Mouse (Mus musculus) stomach, embryonic 14.5 days (tissue): ENCODE measurements around the gene Kif5c. TPM values are rescaled to one million over a fixed set of nuclear protein-coding genes. Genes with fewer than 3 reads are reported as not detected.

Experiments used
- ATAC-seq: fragments of 200-750 bp; cut with Nextera tagmentation; 2 replicates; pipeline ENCODE4 v1.8.0; 2017; ENCODE audit warnings: low read depth, moderate TSS enrichment; ENCODE audit not compliant: insufficient number of reproducible peaks, insufficient read depth, low FRiP score
- H3K27ac ChIP-seq: fragments of 300-500 bp; sonication (generic); 2 replicates; pipeline ENCODE4 v1.5.1; 2014; ENCODE audit warnings: mild to moderate bottlenecking, low read length, moderate library complexity, mixed read lengths
- H3K27me3 ChIP-seq: fragments of 300-500 bp; sonication (generic); 2 replicates; pipeline ENCODE4 v1.6.1; 2014; ENCODE audit warnings: low read length, control low read depth, mixed read lengths; ENCODE audit not compliant: control insufficient read depth, insufficient read depth
- H3K36me3 ChIP-seq: fragments of 300-500 bp; sonication (generic); 2 replicates; pipeline ENCODE4 v1.6.1; 2014; ENCODE audit warnings: mild to moderate bottlenecking, control low read depth, low read length, moderate library complexity, mixed read lengths; ENCODE audit not compliant: control insufficient read depth, insufficient read depth
- H3K4me1 ChIP-seq: fragments of 300-500 bp; sonication (generic); 2 replicates; pipeline ENCODE4 v1.6.1; 2014; ENCODE audit warnings: low read length, control low read depth, mixed read lengths; ENCODE audit not compliant: control insufficient read depth, insufficient read depth
- H3K4me2 ChIP-seq: fragments of 300-500 bp; sonication (generic); replicated peaks from 2 replicates; pipeline ENCODE4 v1.6.1; 2014; ENCODE audit warnings: low read depth, low read length, control low read depth
- H3K4me3 ChIP-seq: fragments of 300-500 bp; sonication (generic); 2 replicates; pipeline ENCODE4 v1.5.1; 2014; ENCODE audit warnings: low read depth, low read length, control low read depth
- H3K9ac ChIP-seq: fragments of 300-500 bp; sonication (generic); replicated peaks from 2 replicates; pipeline ENCODE4 v1.6.1; 2014; ENCODE audit warnings: low read depth, mild to moderate bottlenecking, control low read depth, low read length, moderate library complexity, mixed read lengths
- H3K9me3 ChIP-seq: fragments of 300-500 bp; sonication (generic); 2 replicates; pipeline ENCODE4 v1.6.1; 2016; ENCODE audit warnings: low read depth, low read length, control low read depth; ENCODE audit not compliant: control insufficient read depth
- WGBS: fragments of 180-500 bp; shearing (Covaris S2); extraction: QIAGEN DNeasy Blood & Tissue Kit; methylation state at CpG from one replicate; pipeline ENCODE4 v1.1.7; 2014; 5-methylcytosine and 5-hydroxymethylcytosine counted together
- polyA plus RNA-seq: library from polyadenylated mRNA; unstranded; fragments of >200 nt; fragmentation: Nextera tagmentation; extraction: Ambion mirVana; gene quantifications from 2 replicates; pipeline ENCODE4 v1.2.1, GENCODE M21; 2014

Gene Kif5c
- polyA plus RNA-seq, 1 experiment from 2014 or later = 11.6 TPM

DNA sequence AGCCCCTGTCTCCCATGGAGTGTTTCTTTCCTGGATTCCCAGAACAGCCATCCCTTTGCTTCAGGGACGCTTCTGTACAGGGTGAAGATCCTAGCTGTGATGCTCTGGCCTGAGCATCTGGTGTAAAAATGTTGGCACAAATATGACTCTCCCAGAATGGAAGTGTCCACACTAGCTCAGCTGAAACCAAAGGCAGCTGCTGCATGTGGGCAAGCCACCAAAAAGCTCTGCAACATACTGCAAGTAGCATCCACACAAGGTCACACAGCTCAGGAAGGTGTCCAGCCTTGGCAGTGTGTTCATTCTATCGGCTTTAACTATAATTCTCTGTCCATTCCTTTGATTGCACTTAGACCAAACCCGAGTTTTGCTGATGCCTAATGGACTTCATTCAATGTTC lies 38.5 kb upstream of the Kif5c start:
- Histone ChIP-seq H3K27ac (no peak overlapping the region), H3K27me3 (no peaks in the 10 kb centered on the region), H3K4me2 (no peak overlapping the region), H3K4me3 (no peak overlapping the region), H3K36me3 (no peaks in the 10 kb centered on the region), H3K9ac (no peak overlapping the region), H3K4me1 (no peaks in the 10 kb centered on the region), H3K9me3 (no peaks in the 10 kb centered on the region)
- 75% methylated on average over 3 of the region's 3 CpGs for WGBS
- ATAC-seq = no peak

GRCm38 (mm10) chr2:49582546-49582945 lies 36.6 kb upstream of the Kif5c start:
- no peaks in the 10 kb centered on the region for H3K36me3 ChIP-seq
- no peak overlapping the region for H3K27ac ChIP-seq
- no peaks in the 10 kb centered on the region for H3K27me3 ChIP-seq
- H3K4me2 ChIP-seq = no peak overlapping the region
- no peaks in the 10 kb centered on the region for H3K4me1 ChIP-seq
- H3K9ac ChIP-seq = no peak overlapping the region
- no peaks in the 10 kb centered on the region for H3K9me3 ChIP-seq
- 77% methylated on average over 5 of the region's 5 CpGs for WGBS
- no peak overlapping the region for H3K4me3 ChIP-seq
- ATAC-seq = no peak

DNA sequence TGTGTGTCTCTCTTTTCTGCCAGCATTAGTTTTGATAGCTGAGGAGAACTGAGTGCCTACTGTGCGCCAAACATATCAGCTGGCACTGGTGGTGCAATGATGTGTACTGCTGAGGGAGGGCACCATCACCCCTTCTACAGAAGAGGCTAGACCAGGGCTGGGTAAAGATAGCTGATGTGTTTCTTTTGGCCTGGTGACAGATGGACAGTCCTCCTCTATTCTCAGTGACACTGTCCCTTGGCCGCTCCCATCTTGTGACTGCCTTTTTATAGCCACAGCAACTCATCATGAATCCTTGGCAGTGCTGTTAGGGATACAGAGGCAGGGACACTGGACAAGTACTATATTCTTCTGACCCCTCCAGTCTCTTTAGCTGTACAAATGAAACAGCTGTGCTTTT lies 35.8 kb upstream of the Kif5c start:
- Histone ChIP-seq H3K27ac (no peak overlapping the region), H3K9ac (no peak overlapping the region), H3K36me3 (no peaks in the 10 kb centered on the region), H3K27me3 (no peaks in the 10 kb centered on the region), H3K4me1 (no peaks in the 10 kb centered on the region), H3K4me2 (no peak overlapping the region), H3K4me3 (no peak overlapping the region), H3K9me3 (no peaks in the 10 kb centered on the region)
- no peak for ATAC-seq
- WGBS = 94% methylated on average over 2 of the region's 2 CpGs

DNA sequence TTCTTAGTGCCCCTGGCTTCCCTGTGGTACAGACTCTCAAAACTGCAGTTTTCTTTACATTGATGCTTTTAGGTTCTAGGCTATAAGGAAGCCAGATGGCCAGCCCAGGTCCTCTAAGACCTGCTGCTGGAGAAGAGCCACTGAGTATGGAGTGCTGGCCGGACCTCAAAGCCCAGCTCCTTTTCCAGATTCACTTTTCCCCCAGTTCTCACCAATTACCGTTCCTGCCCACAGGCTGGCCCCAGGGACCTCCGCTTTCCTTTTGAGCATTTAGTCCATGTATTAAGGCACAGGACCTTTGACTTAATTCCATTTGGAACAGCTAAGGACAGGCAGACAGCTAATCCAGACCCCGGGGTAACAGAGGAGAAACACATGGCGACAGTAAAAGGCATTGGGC lies 28.6 kb upstream of the Kif5c start:
- Histone ChIP-seq H3K4me3 (no peak overlapping the region), H3K9ac (no peak overlapping the region), H3K4me2 (no peak overlapping the region), H3K27me3 (no peaks in the 10 kb centered on the region), H3K27ac (no peak overlapping the region), H3K36me3 (no peaks in the 10 kb centered on the region), H3K4me1 (no peaks in the 10 kb centered on the region), H3K9me3 (no peaks in the 10 kb centered on the region)
- 55% methylated on average over 5 of the region's 5 CpGs for WGBS
- no peak for ATAC-seq

- no peaks in the 10 kb centered on the region for H3K4me1 ChIP-seq
- H3K9me3 ChIP-seq = no peaks in the 10 kb centered on the region
- no peak overlapping the region for H3K4me3 ChIP-seq
- no peak overlapping the region for H3K4me2 ChIP-seq
- no peak overlapping the region for H3K27ac ChIP-seq
- H3K27me3 ChIP-seq = no peaks in the 10 kb centered on the region
- no peak overlapping the region for H3K9ac ChIP-seq
- no peak for ATAC-seq
- H3K36me3 ChIP-seq = no peaks in the 10 kb centered on the region
These were observed 26.2 kb upstream of the Kif5c start for GRCm38 (mm10) chr2:49592926-49593325.

- 81% methylated on average over 7 of the region's 7 CpGs for WGBS
- no peaks in the 10 kb centered on the region for H3K27me3 ChIP-seq
- ATAC-seq = no peak
- no peaks in the 10 kb centered on the region for H3K36me3 ChIP-seq
- no peaks in the 10 kb centered on the region for H3K4me1 ChIP-seq
- no peak overlapping the region for H3K4me2 ChIP-seq
- no peak overlapping the region for H3K4me3 ChIP-seq
- no peaks in the 10 kb centered on the region for H3K9me3 ChIP-seq
- H3K9ac ChIP-seq = no peak overlapping the region
- H3K27ac ChIP-seq = no peak overlapping the region
These were observed 24.2 kb upstream of the Kif5c start for GRCm38 (mm10) chr2:49594886-49595285.

DNA sequence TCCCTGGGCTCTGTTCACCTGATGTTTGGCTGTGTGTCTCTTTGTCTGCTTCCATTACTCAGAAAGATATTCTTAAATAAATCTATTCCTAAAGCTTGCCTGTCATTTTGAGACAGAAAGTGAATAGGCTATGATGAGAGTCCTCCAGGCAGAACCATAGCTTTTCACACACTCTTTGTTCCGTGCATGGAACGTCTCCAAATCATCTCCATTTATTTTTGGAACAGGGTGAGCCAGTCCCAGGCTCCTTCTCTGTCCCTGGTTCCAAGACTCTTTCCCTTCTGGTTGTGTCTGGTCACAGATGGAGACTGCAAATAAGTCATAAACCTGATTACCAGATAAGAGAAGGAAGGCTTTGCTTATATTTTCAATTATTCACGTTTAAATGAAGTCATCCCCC lies 22.8 kb upstream of the Kif5c start:
- H3K27ac ChIP-seq = no peak overlapping the region
- 74% methylated on average over 3 of the region's 3 CpGs for WGBS
- no peak overlapping the region for H3K9ac ChIP-seq
- H3K36me3 ChIP-seq = no peaks in the 10 kb centered on the region
- ATAC-seq = no peak
- no peak overlapping the region for H3K4me3 ChIP-seq
- H3K9me3 ChIP-seq = no peaks in the 10 kb centered on the region
- H3K4me1 ChIP-seq = no peaks in the 10 kb centered on the region
- no peak overlapping the region for H3K4me2 ChIP-seq
- H3K27me3 ChIP-seq = no peaks in the 10 kb centered on the region

- H3K36me3 ChIP-seq = no peaks in the 10 kb centered on the region
- H3K9ac ChIP-seq = no peak overlapping the region
- WGBS = 40% methylated on average over 7 of the region's 7 CpGs
- no peaks in the 10 kb centered on the region for H3K9me3 ChIP-seq
- no peaks in the 10 kb centered on the region for H3K4me1 ChIP-seq
- H3K27ac ChIP-seq = no peak overlapping the region
- no peak overlapping the region for H3K4me2 ChIP-seq
- H3K4me3 ChIP-seq = no peak overlapping the region
- no peaks in the 10 kb centered on the region for H3K27me3 ChIP-seq
- ATAC-seq = no peak
These were observed 18.9 kb upstream of the Kif5c start for GRCm38 (mm10) chr2:49600021-49600681.

GRCm38 (mm10) chr2:49602791-49603349 lies 16.2 kb upstream of the Kif5c start:
- H3K4me3 ChIP-seq = no peak overlapping the region
- H3K9ac ChIP-seq = no peak overlapping the region
- no peaks in the 10 kb centered on the region for H3K27me3 ChIP-seq
- no peak for ATAC-seq
- no peaks in the 10 kb centered on the region for H3K4me1 ChIP-seq
- no peak overlapping the region for H3K27ac ChIP-seq
- H3K4me2 ChIP-seq = no peak overlapping the region
- H3K9me3 ChIP-seq = no peaks in the 10 kb centered on the region
- H3K36me3 ChIP-seq = no peaks in the 10 kb centered on the region
- 93% methylated on average over 4 of the region's 4 CpGs for WGBS
